Mouse (Mus musculus): Measurements from ENCODE around the gene 3110082J24Rik. TPM values are rescaled to one million over a fixed set of nuclear protein-coding genes. Genes with fewer than 3 reads are reported as not detected.

Gene 3110082J24Rik
- polyA plus RNA-seq, 1 experiment from 2014 or later: not detected

GRCm38 (mm10) chr5:30114761-30115140 is 8.9 kb upstream of the 3110082J24Rik start:
- Histone ChIP-seq H3K4me1 (ENCODE audit: control insufficient read depth, insufficient read depth, low read length) (peaks cover 13% of the 10 kb centered on the region), H3K36me3 (ENCODE audit: control insufficient read depth, insufficient read depth, low read length) (peaks cover 4% of the 10 kb centered on the region; the same call in 1 of the 2 replicates), H3K27ac (replicated peaks; ENCODE audit: low read depth, low read length) (no peak overlapping the region), H3K9ac (ENCODE audit: low read length) (peak overlapping the region; percentile 67), H3K4me3 (ENCODE audit: low read depth, low read length) (peak overlapping the region; percentile 52), H3K9me3 (ENCODE audit: control insufficient read depth, low read length) (no peaks in the 10 kb centered on the region), H3K4me2 (ENCODE audit: low read depth, severe bottlenecking) (peak overlapping the region; percentile 91), H3K27me3 (ENCODE audit: control insufficient read depth, insufficient read depth, low read length) (peaks cover 25% of the 10 kb centered on the region)
- ATAC-seq (ENCODE audit: insufficient number of reproducible peaks, low FRiP score, low TSS enrichment, low read depth): no peak
- 1% methylated on average over 28 of the region's 28 CpGs for WGBS
- DNase-seq (ENCODE audit: low spot score): no peak

- H3K4me1 ChIP-seq (ENCODE audit: control insufficient read depth, insufficient read depth, low read length): peaks cover 13% of the 10 kb centered on the region
- DNase-seq (ENCODE audit: low spot score): peak; percentile 91
- H3K27me3 ChIP-seq (ENCODE audit: control insufficient read depth, insufficient read depth, low read length): peaks cover 27% of the 10 kb centered on the region
- under 1% methylated on average over 95 of the region's 103 CpGs for WGBS
- peak overlapping the region; percentile 91 for H3K4me2 ChIP-seq (ENCODE audit: low read depth, severe bottlenecking)
- H3K36me3 ChIP-seq (ENCODE audit: control insufficient read depth, insufficient read depth, low read length): no peaks in the 10 kb centered on the region
- no peaks in the 10 kb centered on the region for H3K9me3 ChIP-seq (ENCODE audit: control insufficient read depth, low read length)
- peak overlapping the region; percentile 52 for H3K4me3 ChIP-seq (ENCODE audit: low read depth, low read length)
- H3K27ac ChIP-seq (replicated peaks; ENCODE audit: low read depth, low read length): no peak overlapping the region
- peak; percentile 72; the same call in 1 of the 2 replicates for ATAC-seq (ENCODE audit: insufficient number of reproducible peaks, low FRiP score, low TSS enrichment, low read depth)
- peak overlapping the region; percentile 67 for H3K9ac ChIP-seq (ENCODE audit: low read length)
Observed at GRCm38 (mm10) chr5:30113881-30114760, 8.2 kb upstream of the 3110082J24Rik start.

DNA sequence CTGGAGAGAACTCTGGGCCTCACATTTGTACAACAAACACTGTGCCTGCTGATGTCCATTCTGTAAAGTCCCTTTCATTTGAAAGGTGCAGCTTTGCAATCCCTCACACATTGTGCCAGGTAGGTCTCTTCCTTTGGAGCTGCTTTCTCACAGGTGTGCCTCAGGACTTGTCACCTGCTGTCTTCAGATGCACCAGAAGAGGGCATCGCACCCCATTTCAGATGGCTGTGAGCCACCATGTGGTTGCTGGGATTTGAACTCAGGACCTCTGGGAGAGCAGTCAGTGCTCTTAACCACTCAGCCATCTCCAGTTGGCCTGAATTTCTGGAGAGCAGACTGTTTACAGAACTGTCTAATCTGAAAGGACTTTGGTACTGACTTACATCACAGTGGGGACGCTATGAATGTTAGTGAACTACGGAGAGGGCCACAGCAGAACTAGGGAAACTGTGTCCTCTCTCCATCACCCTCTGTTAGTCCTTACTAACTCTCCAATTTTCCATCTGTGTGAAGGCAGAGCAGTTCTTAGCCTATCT is 6.7 kb upstream of the 3110082J24Rik start:
- Histone ChIP-seq H3K4me3 (ENCODE audit: low read depth, low read length) (no peak overlapping the region), H3K4me1 (ENCODE audit: control insufficient read depth, insufficient read depth, low read length) (peaks cover 13% of the 10 kb centered on the region), H3K36me3 (ENCODE audit: control insufficient read depth, insufficient read depth, low read length) (no peaks in the 10 kb centered on the region), H3K27ac (replicated peaks; ENCODE audit: low read depth, low read length) (no peak overlapping the region), H3K9ac (ENCODE audit: low read length) (no peak overlapping the region), H3K9me3 (ENCODE audit: control insufficient read depth, low read length) (no peaks in the 10 kb centered on the region), H3K27me3 (ENCODE audit: control insufficient read depth, insufficient read depth, low read length) (peaks cover 30% of the 10 kb centered on the region), H3K4me2 (ENCODE audit: low read depth, severe bottlenecking) (no peak overlapping the region)
- ATAC-seq (ENCODE audit: insufficient number of reproducible peaks, low FRiP score, low TSS enrichment, low read depth) (no peak), DNase-seq (ENCODE audit: low spot score) (no peak)
- WGBS: 73% methylated on average over 3 of the region's 3 CpGs

DNA sequence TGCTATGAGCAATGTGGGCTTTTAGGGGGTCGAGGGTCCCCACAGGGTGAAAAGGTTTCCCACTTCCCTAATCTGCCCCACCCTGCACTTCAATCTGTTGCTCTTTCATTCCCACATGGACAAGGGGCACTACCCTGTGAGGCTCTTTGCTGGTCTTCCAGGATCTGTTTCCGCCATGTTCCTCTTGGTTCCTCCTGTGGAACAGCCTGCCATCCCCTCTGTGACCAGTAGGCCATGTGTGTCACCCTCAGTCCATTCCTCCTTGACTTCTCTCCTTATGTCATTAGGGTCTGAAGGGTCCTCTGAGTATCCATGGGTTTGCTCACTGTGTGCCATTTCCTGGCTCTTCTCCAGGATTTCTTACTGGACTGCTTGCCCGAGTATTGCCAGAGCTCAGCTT is 5.9 kb upstream of the 3110082J24Rik start:
- H3K4me1 ChIP-seq (ENCODE audit: control insufficient read depth, insufficient read depth, low read length): peaks cover 17% of the 10 kb centered on the region
- H3K9me3 ChIP-seq (ENCODE audit: control insufficient read depth, low read length): no peaks in the 10 kb centered on the region
- WGBS: 79% methylated on average over 3 of the region's 3 CpGs
- H3K27me3 ChIP-seq (ENCODE audit: control insufficient read depth, insufficient read depth, low read length): peaks cover 33% of the 10 kb centered on the region
- no peak overlapping the region for H3K27ac ChIP-seq (replicated peaks; ENCODE audit: low read depth, low read length)
- H3K9ac ChIP-seq (ENCODE audit: low read length): no peak overlapping the region
- ATAC-seq (ENCODE audit: insufficient number of reproducible peaks, low FRiP score, low TSS enrichment, low read depth): no peak
- no peaks in the 10 kb centered on the region for H3K36me3 ChIP-seq (ENCODE audit: control insufficient read depth, insufficient read depth, low read length)
- DNase-seq (ENCODE audit: low spot score): no peak
- H3K4me3 ChIP-seq (ENCODE audit: low read depth, low read length): no peak overlapping the region
- H3K4me2 ChIP-seq (ENCODE audit: low read depth, severe bottlenecking): no peak overlapping the region

DNA sequence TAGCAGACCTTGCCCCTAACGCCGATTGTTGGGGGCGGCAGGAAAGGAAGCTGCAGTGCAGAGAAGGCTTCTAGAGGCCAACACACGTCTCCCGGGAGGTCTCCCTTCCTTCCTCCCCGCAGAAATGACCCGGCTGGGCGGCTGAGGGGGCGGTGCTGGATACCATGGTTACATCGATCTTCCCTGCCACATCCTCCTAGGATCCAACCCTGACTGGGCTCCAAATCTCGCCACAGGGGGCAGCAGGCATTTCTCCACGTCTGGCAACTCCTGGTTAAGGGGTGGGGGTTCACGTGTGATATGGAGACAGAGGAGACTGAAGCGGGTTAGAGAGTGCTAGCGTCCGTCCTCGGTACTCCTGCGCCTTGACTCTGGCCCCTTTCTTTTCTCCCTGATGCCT is 5.2 kb upstream of the 3110082J24Rik start:
- DNase-seq (ENCODE audit: low spot score) (peak; percentile 75), ATAC-seq (ENCODE audit: insufficient number of reproducible peaks, low FRiP score, low TSS enrichment, low read depth) (no peak)
- Histone ChIP-seq H3K36me3 (ENCODE audit: control insufficient read depth, insufficient read depth, low read length) (no peaks in the 10 kb centered on the region), H3K27me3 (ENCODE audit: control insufficient read depth, insufficient read depth, low read length) (peaks cover 39% of the 10 kb centered on the region), H3K27ac (replicated peaks; ENCODE audit: low read depth, low read length) (no peak overlapping the region), H3K9me3 (ENCODE audit: control insufficient read depth, low read length) (no peaks in the 10 kb centered on the region), H3K4me2 (ENCODE audit: low read depth, severe bottlenecking) (peak overlapping the region; percentile 40; the same call in 1 of the 2 replicates), H3K4me3 (ENCODE audit: low read depth, low read length) (peak overlapping the region; percentile 10; the same call in 1 of the 2 replicates), H3K9ac (ENCODE audit: low read length) (no peak overlapping the region), H3K4me1 (ENCODE audit: control insufficient read depth, insufficient read depth, low read length) (peaks cover 19% of the 10 kb centered on the region)
- 1% methylated on average over 18 of the region's 18 CpGs for WGBS

- H3K4me2 ChIP-seq (ENCODE audit: low read depth, severe bottlenecking): peak overlapping the region; percentile 40; the same call in 1 of the 2 replicates
- no peak for DNase-seq (ENCODE audit: low spot score)
- 0 out of 2 replicates have a peak overlapping the region, but pooled peaks have one; percentile 6 for H3K4me3 ChIP-seq (ENCODE audit: low read depth, low read length)
- H3K27ac ChIP-seq (replicated peaks; ENCODE audit: low read depth, low read length): no peak overlapping the region
- no peak overlapping the region for H3K9ac ChIP-seq (ENCODE audit: low read length)
- no peak for ATAC-seq (ENCODE audit: insufficient number of reproducible peaks, low FRiP score, low TSS enrichment, low read depth)
- WGBS: 4% methylated on average over 22 of the region's 22 CpGs
- H3K9me3 ChIP-seq (ENCODE audit: control insufficient read depth, low read length): no peaks in the 10 kb centered on the region
- no peaks in the 10 kb centered on the region for H3K36me3 ChIP-seq (ENCODE audit: control insufficient read depth, insufficient read depth, low read length)
- peaks cover 26% of the 10 kb centered on the region for H3K4me1 ChIP-seq (ENCODE audit: control insufficient read depth, insufficient read depth, low read length)
- H3K27me3 ChIP-seq (ENCODE audit: control insufficient read depth, insufficient read depth, low read length): peaks cover 42% of the 10 kb centered on the region
Observed at GRCm38 (mm10) chr5:30110371-30111060, 4.6 kb upstream of the 3110082J24Rik start.

GRCm38 (mm10) chr5:30109899-30110298 is 4.0 kb upstream of the 3110082J24Rik start:
- 38% methylated on average over 2 of the region's 2 CpGs for WGBS
- H3K4me1 ChIP-seq (ENCODE audit: control insufficient read depth, insufficient read depth, low read length): peaks cover 30% of the 10 kb centered on the region
- no peaks in the 10 kb centered on the region for H3K9me3 ChIP-seq (ENCODE audit: control insufficient read depth, low read length)
- no peak overlapping the region for H3K27ac ChIP-seq (replicated peaks; ENCODE audit: low read depth, low read length)
- H3K4me3 ChIP-seq (ENCODE audit: low read depth, low read length): no peak overlapping the region
- H3K9ac ChIP-seq (ENCODE audit: low read length): no peak overlapping the region
- H3K27me3 ChIP-seq (ENCODE audit: control insufficient read depth, insufficient read depth, low read length): peaks cover 46% of the 10 kb centered on the region
- no peak for DNase-seq (ENCODE audit: low spot score)
- no peak for ATAC-seq (ENCODE audit: insufficient number of reproducible peaks, low FRiP score, low TSS enrichment, low read depth)
- no peaks in the 10 kb centered on the region for H3K36me3 ChIP-seq (ENCODE audit: control insufficient read depth, insufficient read depth, low read length)
- no peak overlapping the region for H3K4me2 ChIP-seq (ENCODE audit: low read depth, severe bottlenecking)

- no peak for DNase-seq (ENCODE audit: low spot score)
- Histone ChIP-seq H3K4me3 (ENCODE audit: low read depth, low read length) (no peak overlapping the region), H3K4me2 (ENCODE audit: low read depth, severe bottlenecking) (no peak overlapping the region), H3K27me3 (ENCODE audit: control insufficient read depth, insufficient read depth, low read length) (peaks cover 49% of the 10 kb centered on the region), H3K9me3 (ENCODE audit: control insufficient read depth, low read length) (no peaks in the 10 kb centered on the region), H3K4me1 (ENCODE audit: control insufficient read depth, insufficient read depth, low read length) (peaks cover 30% of the 10 kb centered on the region), H3K36me3 (ENCODE audit: control insufficient read depth, insufficient read depth, low read length) (no peaks in the 10 kb centered on the region), H3K9ac (ENCODE audit: low read length) (no peak overlapping the region), H3K27ac (replicated peaks; ENCODE audit: low read depth, low read length) (no peak overlapping the region)
- ATAC-seq (ENCODE audit: insufficient number of reproducible peaks, low FRiP score, low TSS enrichment, low read depth): no peak
- WGBS: 71% methylated on average over 6 of the region's 6 CpGs
Observed at GRCm38 (mm10) chr5:30108233-30108632, 2.3 kb upstream of the 3110082J24Rik start.
